20 mouse cellular contexts compared by ENCODE assay signal in the genomic region with DNA sequence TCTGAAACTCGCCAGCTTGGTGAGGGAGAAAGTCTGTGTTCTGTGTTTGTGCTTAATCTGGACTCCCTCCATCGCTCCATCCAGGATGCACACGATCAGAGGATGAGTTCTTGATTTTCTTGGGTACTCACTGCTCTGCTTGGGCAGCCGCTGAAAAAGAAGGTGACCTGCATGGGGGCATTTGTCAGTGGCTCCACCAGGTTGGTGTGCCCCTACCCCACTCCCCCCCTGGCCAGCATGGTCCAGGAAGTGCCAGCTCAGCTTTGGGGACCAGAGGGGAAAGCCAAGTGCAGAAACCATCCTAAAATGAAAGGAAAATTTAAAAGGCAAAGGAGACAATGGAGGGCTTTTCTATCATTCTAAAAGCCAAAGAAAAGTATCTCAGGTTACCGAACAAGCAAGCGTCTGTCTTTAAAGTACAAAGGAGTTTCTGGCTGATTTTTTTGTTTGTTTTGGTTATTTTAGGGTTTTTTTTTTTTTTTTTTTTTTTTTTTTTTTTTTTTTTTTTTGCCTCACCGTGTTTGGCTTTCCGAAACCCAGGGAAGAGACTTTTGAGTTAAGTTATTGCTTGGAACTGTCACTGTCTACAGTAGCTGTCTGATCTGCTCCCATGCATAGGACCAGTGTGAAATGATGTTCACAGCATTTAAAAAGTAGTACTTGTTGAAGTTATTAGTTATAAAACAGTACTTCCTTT. TPM values are rescaled to one million over a fixed set of nuclear protein-coding genes. Genes with fewer than 3 reads are reported as not detected.
"Had no signal": no experiment of that assay in that cellular context is flagged by ENCODE, and none has a peak within 500 bp of the region (broad histone marks: within the 10 kb centered on the region; RNA-seq: fewer than 3 reads in every experiment).

No protein-coding gene starts in this region.

- H3K9me3 ChIP-seq: liver, embryonic 13.5 days; neural tube, embryonic 13.5 days; stomach, embryonic 15.5 days had no signal

- H3K9ac ChIP-seq: liver, embryonic 13.5 days; neural tube, embryonic 13.5 days; stomach, embryonic 15.5 days had no signal

- H3K4me2 ChIP-seq: liver, embryonic 13.5 days; neural tube, embryonic 13.5 days; stomach, embryonic 15.5 days had no signal

- H3K36me3 ChIP-seq: liver, embryonic 13.5 days; neural tube, embryonic 13.5 days; stomach, embryonic 15.5 days had no signal

- H3K4me3 ChIP-seq: layer of hippocampus, adult 2 months; liver, embryonic 13.5 days; neural tube, embryonic 13.5 days; stomach, embryonic 15.5 days had no signal

- H3K27ac ChIP-seq: kidney, postnatal 0 days; layer of hippocampus, adult 2 months; liver, embryonic 13.5 days; neural tube, embryonic 13.5 days; stomach, embryonic 15.5 days had no signal

- H3K4me1 ChIP-seq: liver, embryonic 13.5 days; stomach, embryonic 15.5 days had no signal

- DNase-seq: kidney, adult 2 months; kidney, postnatal 25 days; layer of hippocampus, adult 9-11 months; liver, embryonic 13.5 days; lung, adult 2 months; lung, postnatal 14 days; lung, postnatal 4 days; midbrain, embryonic 14.5 days; right cerebral cortex, adult 18-20 months; right cerebral cortex, postnatal 14 days; spleen, adult 18-20 months; thymus, postnatal 25 days had no signal

- ATAC-seq: intestine, postnatal 0 days had no signal

RNA-seq across cellular contexts. Expression of gene Pax1, which starts 13.4 kb away (rescaled TPM):
- polyA plus RNA-seq: intestine, postnatal 0 days; kidney, embryonic 14.5 days; kidney, postnatal 0 days; liver, adult 2 months; liver, embryonic 13.5 days; liver, embryonic 16.5 days; midbrain, embryonic 14.5 days; stomach, embryonic 15.5 days had no signal
